18 mouse cellular contexts compared by ENCODE assay signal in genomic region chr1:88840991-88841592, GRCm38 (mm10).
DNase-seq lines count a peak whose midpoint lies in the region; ATAC-seq and TF ChIP-seq lines count a peak whose summit lies in the region.
"Had no signal": no experiment of that assay in that cellular context is flagged by ENCODE, and none has a peak within 500 bp of the region (broad histone marks: within the 10 kb centered on the region; RNA-seq: fewer than 3 reads in every experiment).

No protein-coding gene starts in this region.

- peak overlapping the region; percentile 94 for H3K27ac ChIP-seq in forebrain, embryonic 12.5 days
- no peak overlapping the region for H3K27ac ChIP-seq in forebrain, embryonic 16.5 days (ENCODE audit: low read length)
- H3K27ac ChIP-seq in layer of hippocampus, adult 2 months, result peak overlapping the region; percentile 59; the same call in 1 of the 2 replicates
- H3K27ac ChIP-seq in neural tube, embryonic 13.5 days (replicated peaks), result peak overlapping the region; percentile 90
- no peak overlapping the region for H3K27ac ChIP-seq in intestine, embryonic 16.5 days (ENCODE audit: low read length)
- H3K27ac ChIP-seq: stomach, postnatal 0 days had no signal

- no peak overlapping the region for H3K4me2 ChIP-seq in forebrain, embryonic 12.5 days
- H3K4me2 ChIP-seq in forebrain, embryonic 16.5 days (ENCODE audit: low read length), result no peak overlapping the region
- no peak overlapping the region for H3K4me2 ChIP-seq in neural tube, embryonic 13.5 days
- no peak overlapping the region for H3K4me2 ChIP-seq in intestine, embryonic 16.5 days (ENCODE audit: low read depth, low read length)
- H3K4me2 ChIP-seq: embryonic facial prominence, embryonic 13.5 days; heart, embryonic 12.5 days had no signal

- H3K9ac ChIP-seq in forebrain, embryonic 12.5 days, result no peak overlapping the region
- H3K9ac ChIP-seq in forebrain, embryonic 16.5 days (replicated peaks; ENCODE audit: low read depth, low read length), result no peak overlapping the region
- no peak overlapping the region for H3K9ac ChIP-seq in neural tube, embryonic 13.5 days
- no peak overlapping the region for H3K9ac ChIP-seq in intestine, embryonic 16.5 days (ENCODE audit: low read depth, low read length)
- H3K9ac ChIP-seq: heart, embryonic 12.5 days had no signal

- H3K9me3 ChIP-seq in forebrain, embryonic 12.5 days, result peaks cover 7% of the 10 kb centered on the region; the same call in 1 of the 2 replicates
- peaks cover 3% of the 10 kb centered on the region; the same call in 1 of the 2 replicates for H3K9me3 ChIP-seq in forebrain, embryonic 16.5 days (ENCODE audit: control insufficient read depth, low read length)
- H3K9me3 ChIP-seq in neural tube, embryonic 13.5 days, result no peaks in the 10 kb centered on the region
- H3K9me3 ChIP-seq in intestine, embryonic 16.5 days (ENCODE audit: control insufficient read depth, low read length), result no peaks in the 10 kb centered on the region
- H3K9me3 ChIP-seq: heart, embryonic 12.5 days had no signal

- TF ChIP-seq POLR2A in brain, embryonic 14.5 days (IDR thresholded peaks at IDR 0.05; ENCODE audit: borderline replicate concordance, extremely low read depth, insufficient read depth, insufficient read length, poor library complexity, severe bottlenecking), result no peak

- no peaks in the 10 kb centered on the region for H3K27me3 ChIP-seq in forebrain, embryonic 12.5 days
- no peaks in the 10 kb centered on the region for H3K27me3 ChIP-seq in forebrain, embryonic 16.5 days (replicated peaks; ENCODE audit: control insufficient read depth, insufficient read depth, low read length)
- no peaks in the 10 kb centered on the region for H3K27me3 ChIP-seq in neural tube, embryonic 13.5 days
- no peaks in the 10 kb centered on the region for H3K27me3 ChIP-seq in intestine, embryonic 16.5 days (replicated peaks; ENCODE audit: control insufficient read depth, insufficient read depth, low read length)
- H3K27me3 ChIP-seq: embryonic facial prominence, embryonic 13.5 days; heart, embryonic 12.5 days had no signal

- H3K4me3 ChIP-seq in forebrain, embryonic 12.5 days (replicated peaks), result no peak overlapping the region
- no peak overlapping the region for H3K4me3 ChIP-seq in forebrain, embryonic 16.5 days (replicated peaks; ENCODE audit: low read length)
- no peak overlapping the region for H3K4me3 ChIP-seq in layer of hippocampus, adult 2 months
- H3K4me3 ChIP-seq in neural tube, embryonic 13.5 days, result no peak overlapping the region
- no peak overlapping the region for H3K4me3 ChIP-seq in intestine, embryonic 16.5 days (ENCODE audit: low read length)
- H3K4me3 ChIP-seq: embryonic facial prominence, embryonic 13.5 days; heart, embryonic 12.5 days had no signal

- DNase-seq in layer of hippocampus, adult 2 months (ENCODE audit: low spot score in 2 of 2), result no peak
- DNase-seq in layer of hippocampus, postnatal 14 days (ENCODE audit: low spot score in 2 of 2), result no peak
- DNase-seq in brain, embryonic 14.5 days (ENCODE audit: low read depth), result peak; percentile 15
- DNase-seq: adrenal gland, adult 2 months; cerebellum, adult 8-10 months; kidney, adult 8-10 months; kidney, postnatal 14 days; left cerebral cortex, postnatal 4 days; liver; lung, postnatal 10 days had no signal

- ATAC-seq in forebrain, embryonic 12.5 days (ENCODE audit: low FRiP score), result no peak
- ATAC-seq in forebrain, embryonic 16.5 days, result no peak
- no peak for ATAC-seq in neural tube, embryonic 13.5 days (ENCODE audit: low read depth)
- no peak for ATAC-seq in intestine, embryonic 16.5 days
- ATAC-seq: inflammation-experienced regulatory T-cells, adult 6 months had no signal

- peaks cover 35% of the 10 kb centered on the region for H3K4me1 ChIP-seq in forebrain, embryonic 12.5 days
- peaks cover 19% of the 10 kb centered on the region for H3K4me1 ChIP-seq in forebrain, embryonic 16.5 days (replicated peaks; ENCODE audit: control insufficient read depth, insufficient read depth, low read length)
- peaks cover 41% of the 10 kb centered on the region for H3K4me1 ChIP-seq in neural tube, embryonic 13.5 days (replicated peaks)
- no peaks in the 10 kb centered on the region; the same call in 1 of the 2 replicates for H3K4me1 ChIP-seq in intestine, embryonic 16.5 days (ENCODE audit: control insufficient read depth, insufficient read depth, low read length)
- H3K4me1 ChIP-seq: heart, embryonic 12.5 days had no signal

- WGBS in forebrain, embryonic 12.5 days, result 74% methylated on average over 8 of the region's 9 CpGs
- WGBS in forebrain, embryonic 16.5 days, result 80% methylated on average over 8 of the region's 9 CpGs
- 65% methylated on average over 8 of the region's 9 CpGs for WGBS in neural tube, embryonic 13.5 days
- 86% methylated on average over 8 of the region's 9 CpGs for WGBS in intestine, embryonic 16.5 days

- H3K36me3 ChIP-seq in forebrain, embryonic 12.5 days (replicated peaks), result no peaks in the 10 kb centered on the region
- H3K36me3 ChIP-seq in forebrain, embryonic 16.5 days (ENCODE audit: control insufficient read depth, insufficient read depth), result no peaks in the 10 kb centered on the region
- H3K36me3 ChIP-seq in neural tube, embryonic 13.5 days, result no peaks in the 10 kb centered on the region
- no peaks in the 10 kb centered on the region for H3K36me3 ChIP-seq in intestine, embryonic 16.5 days (ENCODE audit: control insufficient read depth, insufficient read depth, low read length)
- H3K36me3 ChIP-seq: embryonic facial prominence, embryonic 13.5 days; heart, embryonic 12.5 days had no signal

- TF ChIP-seq CTCF in layer of hippocampus, adult 2 months (conservative IDR thresholded peaks at IDR 0.05), result no peak
- no peak for TF ChIP-seq CTCF in brain, embryonic 14.5 days (IDR thresholded peaks at IDR 0.05; ENCODE audit: borderline replicate concordance, extremely low read depth, insufficient read depth, insufficient read length)

Comparison
In these comparisons a context has a peak if more than half of its experiments do, and no peak if none do; other contexts are left out.
1. H3K27ac ChIP-seq: peak in forebrain, embryonic 12.5 days (single experiment), layer of hippocampus, adult 2 months (single experiment) and neural tube, embryonic 13.5 days (single experiment); none in forebrain, embryonic 16.5 days (single experiment) and intestine, embryonic 16.5 days (single experiment).